Comparison of ENCODE assay signal across 8 mouse cellular contexts in the genomic region with DNA sequence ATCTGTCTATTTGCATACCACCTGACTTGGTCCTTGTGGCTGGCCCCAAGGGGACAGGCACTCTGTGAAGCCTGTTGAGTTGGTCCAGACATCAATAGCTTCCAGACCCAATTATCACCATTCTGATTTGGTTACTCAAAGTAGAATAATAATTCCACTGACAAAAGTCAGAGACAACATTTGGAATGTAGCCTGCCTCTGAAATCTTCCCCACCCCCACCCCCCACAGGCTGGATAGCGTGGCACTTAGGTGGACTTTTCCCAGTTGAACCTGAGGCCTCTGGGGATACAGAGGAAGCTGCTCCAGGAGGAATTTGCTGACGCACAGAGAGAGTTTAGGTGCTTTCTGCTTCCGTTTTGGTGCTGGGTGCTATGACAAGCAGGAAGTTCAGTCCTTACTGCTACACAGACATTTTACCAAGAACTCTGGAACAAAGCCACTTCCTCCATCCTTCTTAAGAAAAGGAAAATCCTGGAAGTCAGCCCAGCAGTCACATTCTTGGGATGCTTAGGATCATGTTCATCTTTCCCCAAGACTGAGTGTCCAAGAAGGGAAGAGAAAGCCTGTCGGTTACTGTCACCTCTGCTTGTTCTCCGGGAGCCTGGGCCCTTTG. TPM values are rescaled to one million over a fixed set of nuclear protein-coding genes. Genes with fewer than 3 reads are reported as not detected.
DNase-seq lines count a peak whose midpoint lies in the region; ATAC-seq and TF ChIP-seq lines count a peak whose summit lies in the region.

No protein-coding gene starts in this region.

- TF ChIP-seq EP300 in stomach, postnatal 0 days (optimal IDR thresholded peaks at IDR 0.05): no peak

- ATAC-seq in lung, embryonic 15.5 days (ENCODE audit: borderline replicate concordance, extremely low read depth, low FRiP score, low TSS enrichment): peak; percentile 50
- ATAC-seq in heart, embryonic 11.5 days (replicated peaks; ENCODE audit: insufficient number of reproducible peaks, low FRiP score, low TSS enrichment): no peak
- ATAC-seq in stomach, postnatal 0 days (ENCODE audit: low FRiP score, low TSS enrichment): no peak

- 19% methylated on average over 5 of the region's 5 CpGs for WGBS in lung, embryonic 15.5 days
- WGBS in heart, embryonic 11.5 days (ENCODE audit: insufficient replicate concordance): 14% methylated on average over 5 of the region's 5 CpGs
- 37% methylated on average over 5 of the region's 5 CpGs for WGBS in stomach, postnatal 0 days

- no peak overlapping the region for H3K9ac ChIP-seq in lung, embryonic 15.5 days
- H3K9ac ChIP-seq in heart, embryonic 11.5 days (ENCODE audit: low read depth, low read length): no peak overlapping the region
- H3K9ac ChIP-seq in stomach, postnatal 0 days (ENCODE audit: low read length): no peak overlapping the region

- no peaks in the 10 kb centered on the region for H3K9me3 ChIP-seq in lung, embryonic 15.5 days
- no peaks in the 10 kb centered on the region for H3K9me3 ChIP-seq in heart, embryonic 11.5 days (replicated peaks; ENCODE audit: control insufficient read depth, low read length)
- no peaks in the 10 kb centered on the region for H3K9me3 ChIP-seq in stomach, postnatal 0 days (ENCODE audit: control insufficient read depth, low read length)

- no peak for DNase-seq in lung, adult 18-20 months
- DNase-seq in kidney, postnatal 36 days: peak; percentile 72 to 87
- DNase-seq in stomach, postnatal 0 days (ENCODE audit: low spot score): no peak
- no peak for DNase-seq in cerebellum, adult 11 months
- no peak for DNase-seq in frontal cortex, postnatal 14 days (ENCODE audit: low spot score in 2 of 2)
- DNase-seq in spleen, postnatal 10 days (ENCODE audit: low spot score in 2 of 2): no peak

- peaks cover 17% of the 10 kb centered on the region for H3K4me1 ChIP-seq in lung, embryonic 15.5 days
- H3K4me1 ChIP-seq in heart, embryonic 11.5 days (ENCODE audit: control insufficient read depth, insufficient read depth, low read length): peaks cover 13% of the 10 kb centered on the region
- peaks cover 3% of the 10 kb centered on the region; the same call in 1 of the 2 replicates for H3K4me1 ChIP-seq in stomach, postnatal 0 days (replicated peaks; ENCODE audit: control insufficient read depth, insufficient read depth)

- no peak overlapping the region for H3K4me2 ChIP-seq in lung, embryonic 15.5 days
- no peak overlapping the region for H3K4me2 ChIP-seq in heart, embryonic 11.5 days
- no peak overlapping the region for H3K4me2 ChIP-seq in stomach, postnatal 0 days (replicated peaks; ENCODE audit: low read depth)

- H3K36me3 ChIP-seq in lung, embryonic 15.5 days: no peaks in the 10 kb centered on the region
- H3K36me3 ChIP-seq in heart, embryonic 11.5 days (ENCODE audit: control insufficient read depth, insufficient read depth, low read length): no peaks in the 10 kb centered on the region
- no peaks in the 10 kb centered on the region for H3K36me3 ChIP-seq in stomach, postnatal 0 days (ENCODE audit: control insufficient read depth, insufficient read depth, low read length)

- peak overlapping the region; percentile 49 for H3K27ac ChIP-seq in lung, embryonic 15.5 days
- H3K27ac ChIP-seq in heart, embryonic 11.5 days (ENCODE audit: low read depth, low read length): 0 out of 2 replicates have a peak overlapping the region, but pooled peaks have one; percentile 46
- H3K27ac ChIP-seq in stomach, postnatal 0 days (replicated peaks): 0 out of 2 replicates have a peak overlapping the region, but pooled peaks have one; percentile 25

- TF ChIP-seq CTCF in stomach, postnatal 0 days (IDR thresholded peaks at IDR 0.05; ENCODE audit: low read depth): no peak

- no peak overlapping the region for H3K4me3 ChIP-seq in lung, embryonic 15.5 days
- H3K4me3 ChIP-seq in heart, embryonic 11.5 days (ENCODE audit: low read depth, low read length): no peak overlapping the region
- no peak overlapping the region for H3K4me3 ChIP-seq in stomach, postnatal 0 days (ENCODE audit: low read depth, low read length)

- H3K27me3 ChIP-seq in lung, embryonic 15.5 days: no peaks in the 10 kb centered on the region
- no peaks in the 10 kb centered on the region for H3K27me3 ChIP-seq in heart, embryonic 11.5 days (ENCODE audit: control insufficient read depth, insufficient read depth, low read length)
- H3K27me3 ChIP-seq in stomach, postnatal 0 days (ENCODE audit: control insufficient read depth, insufficient read depth, low read length): no peaks in the 10 kb centered on the region

RNA-seq across cellular contexts. Expression of gene Bcl10, which starts 36.6 kb away (rescaled TPM):
- polyA plus RNA-seq in lung, embryonic 15.5 days (2015; fragmentation: Nextera tagmentation; extraction: Ambion mirVana): 52.8 and 53.0 TPM in 2 replicates
- polyA plus RNA-seq in heart, embryonic 11.5 days (2014; fragmentation: Nextera tagmentation; extraction: Ambion mirVana): 45.9 and 46.4 TPM in 2 replicates
- polyA plus RNA-seq in stomach, postnatal 0 days (2015; fragmentation: Nextera tagmentation; extraction: Ambion mirVana): 43.5 and 46.1 TPM in 2 replicates

RNA-seq across cellular contexts. Expression of gene 2410004B18Rik, which starts 51.9 kb away (rescaled TPM):
- 50.4 and 52.4 TPM in 2 replicates for polyA plus RNA-seq in lung, embryonic 15.5 days (2015; fragmentation: Nextera tagmentation; extraction: Ambion mirVana)
- polyA plus RNA-seq in heart, embryonic 11.5 days (2014; fragmentation: Nextera tagmentation; extraction: Ambion mirVana): 44.0 and 47.1 TPM in 2 replicates
- polyA plus RNA-seq in stomach, postnatal 0 days (2015; fragmentation: Nextera tagmentation; extraction: Ambion mirVana): 33.1 and 36.4 TPM in 2 replicates

Comparison
In these comparisons a context has a peak if more than half of its experiments do, and no peak if none do; other contexts are left out.
1. DNase-seq: peak in kidney, postnatal 36 days (2 of 2); none in lung, adult 18-20 months (0 of 2), stomach, postnatal 0 days (single experiment), cerebellum, adult 11 months (single experiment), frontal cortex, postnatal 14 days (0 of 2) and spleen, postnatal 10 days (0 of 2).
2. Peak in every context shown above with its lines, with median percentiles within 50 percentile points of each other: H3K27ac ChIP-seq.